Mouse (Mus musculus): Measurements from ENCODE around the gene Arhgef2.

The Arhgef2 gene

GRCm38 (mm10) chr3:88637134-88637533 is 31.4 kb downstream of the Arhgef2 start:
- DNase-seq (ENCODE audit: low spot score in 2 of 2), result no peak

- no peak for DNase-seq (ENCODE audit: low spot score in 2 of 2)
Observed at GRCm38 (mm10) chr3:88639239-88639638, 33.5 kb downstream of the Arhgef2 start.

- DNase-seq (ENCODE audit: low spot score in 2 of 2), result peak in 1 of 2 experiments; percentile 49
Observed at GRCm38 (mm10) chr3:88640676-88641075, 34.9 kb downstream of the Arhgef2 start.

GRCm38 (mm10) chr3:88643078-88643477 is 37.3 kb downstream of the Arhgef2 start:
- DNase-seq (ENCODE audit: low spot score in 2 of 2), result no peak

GRCm38 (mm10) chr3:88645937-88646336 is 40.2 kb downstream of the Arhgef2 start:
- DNase-seq (ENCODE audit: low spot score in 2 of 2), result no peak

- no peak for DNase-seq (ENCODE audit: low spot score in 2 of 2)
Observed at GRCm38 (mm10) chr3:88646426-88646995, 40.7 kb downstream of the Arhgef2 start.

- DNase-seq (ENCODE audit: low spot score in 2 of 2), result no peak
Observed at GRCm38 (mm10) chr3:88647076-88647475, 41.3 kb downstream of the Arhgef2 start.

- DNase-seq (ENCODE audit: low spot score in 2 of 2), result no peak
Observed at GRCm38 (mm10) chr3:88647779-88648413, 42.1 kb downstream of the Arhgef2 start.

- no peak for DNase-seq (ENCODE audit: low spot score in 2 of 2)
Observed at GRCm38 (mm10) chr3:88648452-88649168, 42.8 kb downstream of the Arhgef2 start.

- DNase-seq (ENCODE audit: low spot score in 2 of 2), result no peak
Observed at GRCm38 (mm10) chr3:88649186-88649585, 43.4 kb downstream of the Arhgef2 start.

GRCm38 (mm10) chr3:88649967-88650366 is 44.2 kb downstream of the Arhgef2 start:
- no peak for DNase-seq (ENCODE audit: low spot score in 2 of 2)

- DNase-seq (ENCODE audit: low spot score in 2 of 2), result no peak
Observed at GRCm38 (mm10) chr3:88650713-88651504, 45.1 kb downstream of the Arhgef2 start.

GRCm38 (mm10) chr3:88651669-88652618 is 46.2 kb downstream of the Arhgef2 start:
- DNase-seq (ENCODE audit: low spot score in 2 of 2), result no peak

- no peak for DNase-seq (ENCODE audit: low spot score in 2 of 2)
Observed at GRCm38 (mm10) chr3:88652846-88653515, 47.2 kb downstream of the Arhgef2 start, which contains the start of gene Rxfp4. Rxfp4 (minus strand) TSS chr3:88653142.

- DNase-seq (ENCODE audit: low spot score in 2 of 2), result no peak
Observed at GRCm38 (mm10) chr3:88653516-88654370, 48.0 kb downstream of the Arhgef2 start.

GRCm38 (mm10) chr3:88654621-88655020 is 48.9 kb downstream of the Arhgef2 start:
- no peak for DNase-seq (ENCODE audit: low spot score in 2 of 2)

GRCm38 (mm10) chr3:88655619-88656018 is 49.9 kb downstream of the Arhgef2 start:
- no peak for DNase-seq (ENCODE audit: low spot score in 2 of 2)

GRCm38 (mm10) chr3:88658441-88659127 is 52.8 kb downstream of the Arhgef2 start:
- DNase-seq (ENCODE audit: low spot score in 2 of 2), result no peak

- DNase-seq (ENCODE audit: low spot score in 2 of 2), result no peak
Observed at GRCm38 (mm10) chr3:88659798-88660197, 54.0 kb downstream of the Arhgef2 start.

All from urinary bladder, postnatal 36 days (tissue).